Mouse (Mus musculus): ENCODE data around the gene Rdh13. TPM values are rescaled to one million over a fixed set of nuclear protein-coding genes. Genes with fewer than 3 reads are reported as not detected.

The Rdh13 gene
- 29.2 and 30.1 TPM in 2 replicates for polyA plus RNA-seq (2016; fragmentation: Nextera tagmentation; extraction: Ambion mirVana)

DNA sequence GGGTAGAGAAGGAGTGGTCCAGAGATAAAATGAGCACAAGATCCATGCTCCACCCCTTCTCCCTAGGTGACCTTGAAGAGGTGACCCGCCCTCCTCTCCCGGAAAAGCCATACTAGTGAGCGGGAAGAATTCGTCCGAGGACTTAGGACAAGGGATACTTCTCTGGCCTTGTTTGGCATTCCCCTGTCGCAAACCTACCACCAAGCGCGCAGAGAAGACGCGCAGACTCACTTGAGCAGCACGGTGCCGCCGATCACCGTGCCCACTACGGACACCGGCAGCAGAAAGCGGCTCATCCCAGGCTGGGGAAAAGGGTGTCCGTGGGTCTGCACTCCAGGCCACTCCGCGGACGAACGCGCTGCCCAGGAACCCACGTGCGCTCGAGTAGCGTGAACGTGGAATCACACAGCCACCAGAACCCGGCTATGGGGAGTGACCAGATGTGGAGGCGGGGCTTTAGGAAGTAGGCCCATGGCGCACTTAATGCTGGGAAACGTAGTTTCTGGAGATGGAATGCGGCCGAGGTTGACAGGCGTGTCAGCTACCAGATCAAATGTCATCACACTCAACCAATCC lies at the start of gene Rdh13:
Rdh13 (minus strand) TSS at position 434 of the 576 bp plus-strand sequence.
- H3K27me3 ChIP-seq: no peaks in the 10 kb centered on the region; the same call in 1 of the 2 replicates
- no peaks in the 10 kb centered on the region for H3K9me3 ChIP-seq (replicated peaks)
- ATAC-seq (ENCODE audit: low FRiP score): peak; percentile 92
- H3K9ac ChIP-seq: peak within 1 kb of the TSS; percentile 80
- H3K4me3 ChIP-seq: peak within 1 kb of the TSS; percentile 75
- H3K27ac ChIP-seq: peak within 1 kb of the TSS; percentile 78
- peak within 1 kb of the TSS; percentile 75 for H3K4me2 ChIP-seq (replicated peaks)
- under 1% methylated on average over 35 of the region's 35 CpGs for WGBS
- peaks cover 7% of the 10 kb centered on the region for H3K4me1 ChIP-seq
- H3K36me3 ChIP-seq: peaks cover 33% of the 10 kb centered on the region

DNA sequence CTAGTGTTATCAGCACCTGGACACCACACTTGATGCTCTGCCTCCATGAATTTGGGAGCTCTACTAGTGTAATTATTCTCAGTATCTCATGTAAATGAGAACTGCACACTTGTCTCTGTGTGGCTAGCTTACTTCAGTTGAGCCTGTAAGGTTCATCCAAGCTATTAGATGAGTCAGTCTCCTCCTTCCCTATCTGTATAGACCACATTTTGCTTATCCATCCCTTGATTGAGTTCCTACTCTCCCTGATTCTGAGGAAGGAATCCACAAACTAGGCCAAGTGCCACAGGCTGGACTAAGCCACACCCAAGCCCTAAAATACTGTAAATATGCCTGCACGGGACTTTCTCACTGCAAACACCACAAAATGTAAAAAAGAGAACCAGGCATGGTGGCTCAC lies 48.5 kb upstream of the Rdh13 start:
- Histone ChIP-seq H3K27me3 (no peaks in the 10 kb centered on the region), H3K4me1 (peaks cover 21% of the 10 kb centered on the region), H3K36me3 (peaks cover 68% of the 10 kb centered on the region), H3K27ac (no peak overlapping the region), H3K9me3 (replicated peaks) (no peaks in the 10 kb centered on the region), H3K4me2 (replicated peaks) (no peak overlapping the region), H3K4me3 (no peak overlapping the region), H3K9ac (no peak overlapping the region)
- WGBS: 81% methylated on average over 1 of the region's 1 CpGs
- no peak for ATAC-seq (ENCODE audit: low FRiP score)

DNA sequence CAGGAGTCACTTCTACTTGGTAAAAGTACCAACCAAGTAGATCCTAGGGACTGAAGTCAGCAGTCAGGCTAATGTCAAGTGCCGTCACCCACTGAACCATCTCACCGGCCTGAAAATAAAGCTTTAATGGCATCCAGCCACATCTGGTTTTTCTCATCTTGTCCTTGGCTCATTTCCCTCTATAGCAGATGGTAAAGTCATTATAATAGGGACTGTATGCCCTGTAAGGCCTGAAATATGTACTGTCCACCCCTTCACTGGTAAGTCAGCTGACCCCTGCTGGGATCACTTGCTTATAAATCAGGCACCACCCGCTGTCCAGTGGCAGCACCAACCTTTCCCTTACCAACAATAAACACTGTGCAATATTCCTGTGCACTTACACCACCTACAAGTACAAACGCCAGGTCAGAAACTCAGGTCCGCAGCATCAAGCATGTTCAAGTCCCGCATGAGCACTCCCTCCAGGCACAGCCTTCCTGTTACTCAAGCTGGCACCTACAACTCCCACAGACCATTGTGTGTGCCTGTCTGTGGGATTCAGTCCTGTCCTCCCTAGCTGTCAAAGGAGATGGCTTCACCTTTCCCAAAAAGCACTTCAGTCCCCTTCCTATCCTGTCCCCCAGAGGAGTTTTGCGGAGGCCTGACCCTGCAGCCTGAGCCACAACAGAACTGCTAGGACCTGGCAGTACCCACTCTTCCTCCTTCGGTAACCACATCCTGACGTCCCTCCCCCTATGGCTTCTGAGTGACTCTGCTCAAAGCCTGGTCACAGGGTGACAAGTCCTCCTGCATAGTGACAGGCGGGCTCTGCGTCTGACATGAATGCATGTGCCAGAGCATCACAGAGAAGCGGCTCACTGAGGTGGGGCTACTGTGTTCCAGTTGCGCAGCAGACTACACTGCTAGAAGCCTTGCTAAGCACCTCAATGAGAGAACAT lies 47.1 kb upstream of the Rdh13 start:
- 87% methylated on average over 13 of the region's 13 CpGs for WGBS
- Histone ChIP-seq H3K27me3 (no peaks in the 10 kb centered on the region), H3K4me3 (no peak overlapping the region; the same call in 1 of the 2 replicates), H3K9me3 (replicated peaks) (no peaks in the 10 kb centered on the region), H3K4me2 (replicated peaks) (no peak overlapping the region), H3K27ac (no peak overlapping the region), H3K4me1 (peaks cover 7% of the 10 kb centered on the region), H3K36me3 (peaks cover 73% of the 10 kb centered on the region), H3K9ac (no peak overlapping the region)
- no peak for ATAC-seq (ENCODE audit: low FRiP score)

DNA sequence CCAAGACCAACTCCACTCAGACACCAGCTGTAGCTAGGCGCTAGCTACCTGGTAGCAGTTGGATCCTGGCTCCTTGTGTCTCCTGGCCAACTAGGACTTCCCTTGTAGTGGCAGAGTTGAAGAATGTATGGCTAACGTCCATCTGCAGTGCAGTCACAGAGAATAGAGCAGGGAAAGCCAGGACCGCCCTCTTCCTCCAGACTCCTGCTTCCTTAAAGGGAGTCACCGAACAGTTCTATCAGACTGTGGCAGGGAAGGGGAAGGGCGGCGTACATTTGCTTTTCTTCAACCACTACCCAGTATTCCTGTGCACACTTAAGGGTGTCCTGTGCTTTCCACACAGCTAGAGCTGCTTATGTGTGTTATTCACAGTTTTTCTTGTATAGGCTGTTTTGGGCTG lies 45.9 kb upstream of the Rdh13 start:
- H3K27me3 ChIP-seq: no peaks in the 10 kb centered on the region
- H3K36me3 ChIP-seq: peaks cover 66% of the 10 kb centered on the region
- WGBS: 87% methylated on average over 6 of the region's 6 CpGs
- ATAC-seq (ENCODE audit: low FRiP score): no peak
- no peak overlapping the region for H3K4me2 ChIP-seq (replicated peaks)
- no peaks in the 10 kb centered on the region for H3K4me1 ChIP-seq
- H3K27ac ChIP-seq: no peak overlapping the region
- H3K9ac ChIP-seq: no peak overlapping the region
- no peak overlapping the region for H3K4me3 ChIP-seq
- H3K9me3 ChIP-seq (replicated peaks): no peaks in the 10 kb centered on the region

DNA sequence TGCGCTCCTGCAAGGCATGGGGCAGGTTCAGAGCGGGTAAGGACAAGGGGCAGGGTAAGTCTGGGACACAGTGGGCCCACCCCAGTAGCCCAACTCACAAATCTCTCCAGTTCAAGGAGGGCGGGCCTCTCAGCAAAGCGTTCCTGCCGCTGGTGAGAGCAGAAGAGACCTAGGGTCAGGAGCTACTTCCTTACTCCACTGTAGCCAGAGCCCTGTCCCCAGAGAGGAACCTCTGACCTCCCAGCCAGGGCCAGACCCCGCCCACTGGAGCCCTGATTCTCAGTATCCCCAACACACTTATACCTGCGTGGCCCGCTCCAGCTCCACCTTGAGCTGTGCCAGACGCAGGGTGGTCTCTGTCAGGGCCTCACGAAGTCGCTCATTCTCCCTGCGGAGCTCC lies 36.8 kb upstream of the Rdh13 start:
- Histone ChIP-seq H3K4me3 (no peak overlapping the region), H3K4me2 (replicated peaks) (no peak overlapping the region), H3K27me3 (peaks cover 6% of the 10 kb centered on the region), H3K9ac (no peak overlapping the region), H3K4me1 (peaks cover 20% of the 10 kb centered on the region), H3K27ac (no peak overlapping the region), H3K9me3 (replicated peaks) (no peaks in the 10 kb centered on the region), H3K36me3 (peaks cover 61% of the 10 kb centered on the region)
- WGBS: 85% methylated on average over 12 of the region's 12 CpGs
- no peak for ATAC-seq (ENCODE audit: low FRiP score)

DNA sequence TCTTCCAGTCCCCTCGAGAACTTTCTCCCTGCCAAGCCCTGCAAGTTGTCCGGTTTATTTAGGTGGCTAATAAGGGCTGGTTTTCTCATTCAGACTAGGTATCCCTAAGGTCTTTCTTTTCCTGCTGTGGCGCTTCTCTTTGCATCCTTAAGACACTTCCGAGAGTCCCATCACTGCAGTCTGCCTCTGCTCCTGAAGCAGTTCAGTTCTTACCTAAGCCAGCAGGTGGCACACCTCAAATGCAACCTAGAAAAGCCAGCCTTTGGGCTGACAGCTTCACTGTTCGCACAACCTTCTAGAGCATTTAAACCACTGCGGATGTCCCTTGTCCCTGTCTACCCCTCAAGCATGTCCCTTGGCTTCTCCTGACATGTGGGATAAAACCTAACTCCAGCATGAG lies 34.2 kb upstream of the Rdh13 start:
- Histone ChIP-seq H3K9me3 (replicated peaks) (no peaks in the 10 kb centered on the region), H3K27me3 (peaks cover 25% of the 10 kb centered on the region), H3K4me1 (peaks cover 20% of the 10 kb centered on the region), H3K36me3 (peaks cover 41% of the 10 kb centered on the region), H3K4me2 (replicated peaks) (no peak overlapping the region), H3K4me3 (no peak overlapping the region), H3K27ac (no peak overlapping the region), H3K9ac (no peak overlapping the region)
- WGBS: 40% methylated on average over 6 of the region's 6 CpGs
- no peak for ATAC-seq (ENCODE audit: low FRiP score)

DNA sequence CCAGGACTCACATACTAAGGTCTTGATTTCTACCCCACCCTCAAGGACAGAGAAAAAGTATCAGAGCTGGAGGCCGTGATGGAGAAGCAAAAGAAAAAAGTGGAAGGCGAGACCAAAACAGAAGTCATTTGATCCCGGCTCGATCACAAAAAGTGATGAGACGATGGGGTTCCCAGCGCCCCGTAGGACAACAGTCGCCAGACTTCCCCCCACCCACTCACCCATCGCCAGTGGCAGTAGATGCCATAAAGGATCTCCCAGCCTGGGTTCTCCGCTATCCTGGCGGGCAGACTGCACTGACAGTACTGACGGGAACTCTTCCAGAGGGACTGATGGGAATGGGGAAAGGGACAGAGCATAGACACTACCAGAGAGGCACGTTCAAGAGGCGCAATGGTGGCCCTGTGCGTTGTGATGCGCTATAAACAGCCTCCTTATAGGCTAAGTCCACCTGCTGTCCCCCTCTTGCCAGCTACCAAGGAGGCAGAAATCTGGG lies 33.4 kb upstream of the Rdh13 start:
- Histone ChIP-seq H3K4me2 (replicated peaks) (peak overlapping the region; percentile 97), H3K36me3 (peaks cover 32% of the 10 kb centered on the region), H3K9me3 (replicated peaks) (no peaks in the 10 kb centered on the region), H3K27ac (peak overlapping the region; percentile 74), H3K4me3 (peak overlapping the region; percentile 44), H3K27me3 (peaks cover 33% of the 10 kb centered on the region), H3K4me1 (peaks cover 20% of the 10 kb centered on the region), H3K9ac (peak overlapping the region; percentile 52)
- WGBS: 4% methylated on average over 16 of the region's 16 CpGs
- no peak for ATAC-seq (ENCODE audit: low FRiP score)

DNA sequence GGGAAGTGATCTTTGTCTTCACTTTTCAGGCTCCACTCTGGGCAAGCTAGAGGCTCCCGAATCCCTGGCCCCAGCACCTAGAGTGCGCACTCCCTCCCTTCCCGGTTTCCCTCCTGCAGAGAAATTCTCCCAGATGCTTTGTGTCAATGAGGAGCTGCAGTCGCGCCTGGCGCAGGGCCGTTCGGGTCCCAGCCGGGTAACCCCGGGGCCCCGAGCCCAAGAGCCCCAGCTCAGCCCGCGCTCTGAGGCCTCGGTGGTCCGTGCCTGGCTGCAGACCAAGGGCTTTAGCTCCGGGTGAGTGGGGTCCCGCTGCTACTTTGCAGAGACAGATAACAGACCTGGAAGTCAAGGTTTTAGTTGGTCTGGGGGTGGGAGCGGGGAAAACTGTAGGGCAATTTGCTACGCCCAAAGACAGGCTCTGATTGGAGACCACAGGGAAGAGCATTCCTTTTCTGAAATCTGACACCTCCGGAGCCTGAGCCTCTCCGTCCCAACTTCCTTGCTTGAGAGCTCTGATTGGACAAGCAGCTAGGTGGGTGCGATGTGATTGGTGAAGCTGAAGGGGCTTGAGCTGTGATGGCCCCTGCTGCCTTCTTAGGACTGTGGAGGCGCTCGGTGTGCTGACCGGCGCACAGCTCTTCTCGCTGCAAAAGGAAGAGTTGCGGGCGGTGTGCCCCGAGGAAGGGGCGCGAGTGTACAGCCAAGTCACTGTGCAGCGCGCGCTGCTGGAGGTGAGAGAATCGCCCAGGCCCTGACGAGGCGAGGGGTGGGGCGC lies 32.8 kb upstream of the Rdh13 start:
- ATAC-seq (ENCODE audit: low FRiP score): peak; percentile 97
- H3K4me1 ChIP-seq: peaks cover 20% of the 10 kb centered on the region
- H3K27ac ChIP-seq: peak overlapping the region; percentile 90
- H3K27me3 ChIP-seq: peaks cover 40% of the 10 kb centered on the region
- H3K4me2 ChIP-seq (replicated peaks): peak overlapping the region; percentile 97
- H3K9ac ChIP-seq: peak overlapping the region; percentile 62
- H3K4me3 ChIP-seq: peak overlapping the region; percentile 44
- under 1% methylated on average over 39 of the region's 39 CpGs for WGBS
- H3K9me3 ChIP-seq (replicated peaks): no peaks in the 10 kb centered on the region
- H3K36me3 ChIP-seq: peaks cover 26% of the 10 kb centered on the region

DNA sequence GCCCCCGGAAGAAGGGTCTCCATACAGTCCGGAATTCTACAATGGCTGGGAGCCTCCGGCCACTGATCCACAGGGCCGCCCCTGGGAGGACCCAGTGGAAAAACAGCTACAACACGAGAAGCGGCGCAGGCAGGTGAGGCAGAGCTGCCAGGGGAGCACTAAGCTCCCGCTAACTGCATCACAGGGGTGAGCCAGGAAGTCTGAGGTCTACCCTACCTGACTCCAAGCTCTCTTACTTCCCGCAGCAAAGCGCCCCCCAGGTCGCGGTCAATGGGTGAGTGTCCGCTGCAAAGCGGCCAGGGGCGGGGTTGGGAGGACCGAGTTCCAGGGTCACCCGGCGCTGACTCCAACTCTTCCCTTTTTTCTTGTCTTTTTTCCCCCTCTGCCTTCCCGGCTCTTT lies 28.5 kb upstream of the Rdh13 start:
- no peak overlapping the region for H3K4me2 ChIP-seq (replicated peaks)
- ATAC-seq (ENCODE audit: low FRiP score): no peak
- peaks cover 22% of the 10 kb centered on the region for H3K4me1 ChIP-seq
- no peak overlapping the region for H3K4me3 ChIP-seq
- H3K36me3 ChIP-seq: no peaks in the 10 kb centered on the region
- 10% methylated on average over 19 of the region's 19 CpGs for WGBS
- H3K9me3 ChIP-seq (replicated peaks): no peaks in the 10 kb centered on the region
- no peak overlapping the region for H3K9ac ChIP-seq
- no peak overlapping the region for H3K27ac ChIP-seq
- peaks cover 64% of the 10 kb centered on the region for H3K27me3 ChIP-seq

DNA sequence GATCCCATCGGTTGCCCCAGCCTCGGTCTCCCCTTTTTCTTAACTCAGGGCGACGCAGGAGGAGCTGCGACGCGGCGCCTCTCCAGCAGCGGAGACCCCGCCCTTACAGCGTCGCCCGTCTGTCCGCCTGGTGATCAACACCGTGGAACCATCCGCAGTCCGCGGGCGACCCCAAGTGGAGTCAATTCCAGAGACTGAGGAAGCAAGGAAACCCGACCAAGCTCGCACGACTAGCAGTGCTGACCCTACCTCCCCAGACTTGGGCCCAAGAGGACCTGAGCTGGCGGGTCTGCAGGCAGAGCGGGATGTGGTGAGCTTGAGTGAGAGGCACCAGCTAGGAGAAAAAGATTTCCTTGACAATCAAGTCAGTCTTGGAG lies 25.7 kb upstream of the Rdh13 start:
- H3K27me3 ChIP-seq: peaks cover 65% of the 10 kb centered on the region
- H3K4me2 ChIP-seq (replicated peaks): peak overlapping the region; percentile 69
- peak; percentile 82 for ATAC-seq (ENCODE audit: low FRiP score)
- no peak overlapping the region for H3K27ac ChIP-seq
- H3K36me3 ChIP-seq: no peaks in the 10 kb centered on the region
- H3K4me3 ChIP-seq: peak overlapping the region; percentile 37
- H3K4me1 ChIP-seq: peaks cover 8% of the 10 kb centered on the region; the same call in 1 of the 2 replicates
- WGBS: 2% methylated on average over 24 of the region's 24 CpGs
- H3K9me3 ChIP-seq (replicated peaks): 0 out of 2 replicates have a peak, but pooled peaks cover 3% of the 10 kb centered on the region
- H3K9ac ChIP-seq: peak overlapping the region; percentile 37

DNA sequence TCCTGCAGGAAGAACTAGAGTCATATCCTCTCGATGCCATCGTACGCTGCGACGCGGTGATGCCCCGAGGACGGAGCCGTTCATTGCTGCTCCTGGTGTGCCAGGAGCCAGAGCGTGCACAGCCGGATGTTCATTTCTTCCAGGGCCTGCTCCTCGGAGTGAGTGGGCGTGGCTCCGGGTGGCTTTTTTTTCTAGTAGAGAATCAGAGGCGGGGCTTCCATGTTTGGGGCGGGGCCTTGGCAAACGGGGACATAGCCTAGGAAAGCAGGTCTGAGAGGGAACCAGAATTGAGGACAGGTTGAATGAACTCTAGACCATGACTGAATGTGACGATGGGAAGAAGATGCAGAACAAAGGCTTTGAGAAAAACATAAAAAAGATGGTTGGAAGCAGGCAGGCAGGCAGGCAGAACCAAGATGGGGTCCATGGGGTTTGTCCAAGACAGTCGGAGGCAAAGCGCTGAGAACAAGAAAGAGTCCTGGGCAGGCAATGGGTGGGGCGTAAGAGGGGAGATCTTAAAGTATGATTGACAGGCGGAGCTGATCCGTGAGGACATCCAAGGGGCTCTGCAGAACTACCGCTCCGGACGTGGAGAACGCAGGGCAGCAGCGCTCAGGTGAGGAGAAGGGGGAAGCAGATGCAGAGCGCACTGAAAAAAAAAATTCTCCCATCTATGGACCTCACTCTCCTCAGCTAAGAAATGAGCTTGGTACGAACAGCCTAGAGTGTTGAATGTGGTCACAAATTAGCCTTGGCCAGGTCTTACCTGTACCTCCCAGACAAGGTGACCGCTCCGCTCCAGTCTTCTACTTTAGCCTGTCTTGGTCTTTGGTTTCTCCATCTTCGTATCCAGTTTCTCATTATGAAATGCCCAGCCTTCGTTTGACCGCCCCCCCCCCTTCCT lies 25.1 kb upstream of the Rdh13 start:
- H3K27me3 ChIP-seq: peaks cover 59% of the 10 kb centered on the region
- H3K27ac ChIP-seq: no peak overlapping the region

More for the DNA sequence above, 25.1 kb upstream of the Rdh13 start:
- peak overlapping the region; percentile 37 for H3K4me3 ChIP-seq
- whole genome bisulfite sequencing: 2% methylated on average over 35 of the region's 35 CpGs
- peak; percentile 44 for ATAC-seq (ENCODE audit: low FRiP score)
- H3K36me3 ChIP-seq: no peaks in the 10 kb centered on the region
- H3K9me3 ChIP-seq (replicated peaks): 0 out of 2 replicates have a peak, but pooled peaks cover 3% of the 10 kb centered on the region
- peak overlapping the region; percentile 37 for H3K9ac ChIP-seq
- peak overlapping the region; percentile 69 for H3K4me2 ChIP-seq (replicated peaks)
- peaks cover 8% of the 10 kb centered on the region; the same call in 1 of the 2 replicates for H3K4me1 ChIP-seq
